Mouse (Mus musculus): ENCODE results near the gene Nup107.

Gene Nup107

GRCm38 (mm10) chr10:117778328-117778910, 14.1 kb downstream of the Nup107 start:
- in situ Hi-C loops (cut with MboI), result no loop called here

GRCm38 (mm10) chr10:117777501-117778327, 14.8 kb downstream of the Nup107 start:
- in situ Hi-C loops (cut with MboI), result no loop called here

GRCm38 (mm10) chr10:117777103-117777470, 15.4 kb downstream of the Nup107 start:
- in situ Hi-C loops (cut with MboI), result no loop called here

- in situ Hi-C loops (cut with MboI), result no loop called here
These were observed 16.0 kb downstream of the Nup107 start for GRCm38 (mm10) chr10:117776281-117777102.

GRCm38 (mm10) chr10:117775401-117776144, 16.9 kb downstream of the Nup107 start:
- in situ Hi-C loops (cut with MboI), result no loop called here

- in situ Hi-C loops (cut with MboI), result no loop called here
These were observed 17.7 kb downstream of the Nup107 start for GRCm38 (mm10) chr10:117774817-117775120.

- in situ Hi-C loops (cut with MboI), result no loop called here
These were observed 18.3 kb downstream of the Nup107 start for GRCm38 (mm10) chr10:117774011-117774816.

GRCm38 (mm10) chr10:117773106-117773720, 19.3 kb downstream of the Nup107 start:
- in situ Hi-C loops (cut with MboI), result no loop called here

GRCm38 (mm10) chr10:117772364-117773105, 20.0 kb downstream of the Nup107 start:
- in situ Hi-C loops (cut with MboI), result no loop called here

GRCm38 (mm10) chr10:117771131-117771510, 21.4 kb downstream of the Nup107 start:
- in situ Hi-C loops (cut with MboI), result no loop called here

GRCm38 (mm10) chr10:117770286-117771130, 22.0 kb downstream of the Nup107 start:
- in situ Hi-C loops (cut with MboI), result no loop called here

- in situ Hi-C loops (cut with MboI), result no loop called here
These were observed 22.8 kb downstream of the Nup107 start for GRCm38 (mm10) chr10:117769541-117770285.

- in situ Hi-C loops (cut with MboI), result no loop called here
These were observed 24.4 kb downstream of the Nup107 start for GRCm38 (mm10) chr10:117768141-117768440.

GRCm38 (mm10) chr10:117767286-117768140, 25.0 kb downstream of the Nup107 start:
- in situ Hi-C loops (cut with MboI), result no loop called here

GRCm38 (mm10) chr10:117766896-117767160, 25.7 kb downstream of the Nup107 start:
- in situ Hi-C loops (cut with MboI), result no loop called here

GRCm38 (mm10) chr10:117766111-117766895, 26.2 kb downstream of the Nup107 start:
- in situ Hi-C loops (cut with MboI), result no loop called here
